11 mouse cellular contexts compared by ENCODE assay signal in the genomic region with DNA sequence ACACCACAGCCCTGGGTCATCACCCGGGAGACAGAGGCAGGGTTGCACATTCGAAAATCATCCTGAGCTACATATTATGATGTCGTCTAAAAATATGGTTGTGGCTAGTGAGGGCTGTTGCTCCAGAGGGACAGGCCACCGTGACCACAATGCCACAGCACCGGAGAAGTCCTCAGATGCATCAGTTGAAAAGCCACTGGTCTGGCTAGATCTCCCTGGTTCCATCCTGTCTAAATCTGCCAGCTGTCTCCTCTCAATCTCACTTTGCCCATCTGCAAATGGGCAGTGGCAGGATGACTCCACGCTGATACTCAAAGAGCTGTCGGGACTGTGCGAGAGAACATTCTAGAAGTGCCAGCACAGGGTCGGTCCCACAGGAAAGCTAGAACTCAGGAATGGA. TPM values are rescaled to one million over a fixed set of nuclear protein-coding genes. Genes with fewer than 3 reads are reported as not detected.
A peak's percentile ranks its signal among the peaks of the same experiment; 100 is the strongest.
DNase-seq lines count a peak whose midpoint lies in the region; ATAC-seq and TF ChIP-seq lines count a peak whose summit lies in the region.
"Had no signal": no experiment of that assay in that cellular context is flagged by ENCODE, and none has a peak within 500 bp of the region (broad histone marks: within the 10 kb centered on the region; RNA-seq: fewer than 3 reads in every experiment).

No protein-coding gene starts in this region.

- WGBS in heart, embryonic 16.5 days: 63% methylated on average over 9 of the region's 9 CpGs
- 56% methylated on average over 9 of the region's 9 CpGs for WGBS in lung, postnatal 0 days
- 79% methylated on average over 9 of the region's 9 CpGs for WGBS in limb, embryonic 10.5 days
- 64% methylated on average over 9 of the region's 9 CpGs for WGBS in stomach, postnatal 0 days

- TF ChIP-seq EP300 in lung, postnatal 0 days (IDR thresholded peaks at IDR 0.05): no peak
- TF ChIP-seq EP300 in stomach, postnatal 0 days (optimal IDR thresholded peaks at IDR 0.05): no peak

- H3K9ac ChIP-seq in heart, embryonic 16.5 days (ENCODE audit: low read length): no peak overlapping the region
- H3K9ac ChIP-seq in lung, postnatal 0 days (replicated peaks; ENCODE audit: low read depth): no peak overlapping the region
- no peak overlapping the region for H3K9ac ChIP-seq in stomach, postnatal 0 days (ENCODE audit: low read length)

- no peak for DNase-seq in heart, adult 9 months (ENCODE audit: low spot score in 2 of 2)
- no peak for DNase-seq in lung, postnatal 0 days (ENCODE audit: low spot score)
- no peak for DNase-seq in lung, postnatal 4 days
- DNase-seq in limb, embryonic 10.5 days (ENCODE audit: low spot score): no peak
- no peak for DNase-seq in stomach, postnatal 0 days (ENCODE audit: low spot score)
- no peak for DNase-seq in left cerebral cortex, adult 11 months (ENCODE audit: low spot score)
- no peak for DNase-seq in cerebellum, adult 11-12 months
- DNase-seq: retina, postnatal 1 day had no signal

- H3K36me3 ChIP-seq in heart, embryonic 16.5 days (ENCODE audit: control insufficient read depth, insufficient read depth): no peaks in the 10 kb centered on the region
- no peaks in the 10 kb centered on the region for H3K36me3 ChIP-seq in lung, postnatal 0 days (ENCODE audit: insufficient read depth, low read length)
- peaks cover 27% of the 10 kb centered on the region for H3K36me3 ChIP-seq in limb, embryonic 10.5 days
- no peaks in the 10 kb centered on the region for H3K36me3 ChIP-seq in stomach, postnatal 0 days (ENCODE audit: control insufficient read depth, insufficient read depth, low read length)

- TF ChIP-seq CTCF in lung, postnatal 0 days (IDR thresholded peaks at IDR 0.05): no peak
- TF ChIP-seq CTCF in stomach, postnatal 0 days (IDR thresholded peaks at IDR 0.05; ENCODE audit: low read depth): no peak

- H3K27ac ChIP-seq in heart, embryonic 16.5 days (ENCODE audit: low read length): no peak overlapping the region
- no peak overlapping the region for H3K27ac ChIP-seq in lung, postnatal 0 days (ENCODE audit: low read length)
- peak overlapping the region; percentile 94 for H3K27ac ChIP-seq in limb, embryonic 10.5 days
- H3K27ac ChIP-seq in stomach, postnatal 0 days (replicated peaks): no peak overlapping the region
- H3K27ac ChIP-seq: heart, embryonic 10.5 days had no signal

- H3K4me3 ChIP-seq in heart, embryonic 16.5 days (ENCODE audit: low read length): no peak overlapping the region
- H3K4me3 ChIP-seq in lung, postnatal 0 days (ENCODE audit: low read depth, low read length): peak overlapping the region; percentile 33; the same call in 1 of the 2 replicates
- H3K4me3 ChIP-seq in limb, embryonic 10.5 days: peak overlapping the region; percentile 73
- peak overlapping the region; percentile 40 for H3K4me3 ChIP-seq in stomach, postnatal 0 days (ENCODE audit: low read depth, low read length)

- no peak for ATAC-seq in heart, embryonic 16.5 days (replicated peaks; ENCODE audit: extremely low read depth, insufficient read depth, low FRiP score)
- ATAC-seq in lung, postnatal 0 days: no peak
- no peak for ATAC-seq in stomach, postnatal 0 days (ENCODE audit: low FRiP score, low TSS enrichment)
- ATAC-seq: forebrain, embryonic 14.5 days had no signal

- H3K4me2 ChIP-seq in heart, embryonic 16.5 days (ENCODE audit: low read depth, low read length): peak overlapping the region; percentile 0; the same call in 1 of the 2 replicates
- H3K4me2 ChIP-seq in lung, postnatal 0 days (replicated peaks; ENCODE audit: low read depth, low read length): peak overlapping the region; percentile 46
- H3K4me2 ChIP-seq in stomach, postnatal 0 days (replicated peaks; ENCODE audit: low read depth): peak overlapping the region; percentile 45

- no peaks in the 10 kb centered on the region for H3K9me3 ChIP-seq in heart, embryonic 16.5 days (replicated peaks; ENCODE audit: control insufficient read depth, low read length)
- no peaks in the 10 kb centered on the region for H3K9me3 ChIP-seq in lung, postnatal 0 days (ENCODE audit: low read length)
- no peaks in the 10 kb centered on the region for H3K9me3 ChIP-seq in limb, embryonic 10.5 days (replicated peaks)
- no peaks in the 10 kb centered on the region for H3K9me3 ChIP-seq in stomach, postnatal 0 days (ENCODE audit: control insufficient read depth, low read length)
- H3K9me3 ChIP-seq: heart, embryonic 10.5 days had no signal

- peaks cover 12% of the 10 kb centered on the region for H3K4me1 ChIP-seq in heart, embryonic 16.5 days (ENCODE audit: control insufficient read depth, insufficient read depth, low read length)
- H3K4me1 ChIP-seq in lung, postnatal 0 days (ENCODE audit: insufficient read depth, low read depth, low read length): 0 out of 2 replicates have a peak, but pooled peaks cover 8% of the 10 kb centered on the region
- peaks cover 85% of the 10 kb centered on the region for H3K4me1 ChIP-seq in limb, embryonic 10.5 days
- no peaks in the 10 kb centered on the region for H3K4me1 ChIP-seq in stomach, postnatal 0 days (replicated peaks; ENCODE audit: control insufficient read depth, insufficient read depth)

- H3K27me3 ChIP-seq in heart, embryonic 16.5 days (ENCODE audit: control insufficient read depth, insufficient read depth, low read length): peaks cover 12% of the 10 kb centered on the region
- no peaks in the 10 kb centered on the region for H3K27me3 ChIP-seq in lung, postnatal 0 days (replicated peaks; ENCODE audit: insufficient read depth, low read length)
- H3K27me3 ChIP-seq in limb, embryonic 10.5 days (ENCODE audit: low read depth, poor library complexity, severe bottlenecking): no peaks in the 10 kb centered on the region
- H3K27me3 ChIP-seq in stomach, postnatal 0 days (ENCODE audit: control insufficient read depth, insufficient read depth, low read length): no peaks in the 10 kb centered on the region; the same call in 1 of the 2 replicates

RNA-seq across cellular contexts. Expression of gene Tmem119, which starts 1.8 kb away (rescaled TPM):
- polyA plus RNA-seq in heart, embryonic 16.5 days (2015; fragmentation: Nextera tagmentation; extraction: Ambion mirVana): 22.4 and 22.5 TPM in 2 replicates
- 107 and 110 TPM in 2 replicates for polyA plus RNA-seq in lung, postnatal 0 days (2015; fragmentation: Nextera tagmentation; extraction: Ambion mirVana)
- 159 and 218 TPM in 2 replicates for polyA plus RNA-seq in limb, embryonic 10.5 days (2016; fragmentation: Nextera tagmentation; extraction: Ambion mirVana)
- polyA plus RNA-seq in stomach, postnatal 0 days (2015; fragmentation: Nextera tagmentation; extraction: Ambion mirVana): 35.3 and 36.6 TPM in 2 replicates

RNA-seq across cellular contexts. Expression of gene Iscu, which starts 26.0 kb away (rescaled TPM):
- 118 and 136 TPM in 2 replicates for polyA plus RNA-seq in heart, embryonic 16.5 days (2015; fragmentation: Nextera tagmentation; extraction: Ambion mirVana)
- polyA plus RNA-seq in lung, postnatal 0 days (2015; fragmentation: Nextera tagmentation; extraction: Ambion mirVana): 197 and 225 TPM in 2 replicates
- 106 and 112 TPM in 2 replicates for polyA plus RNA-seq in limb, embryonic 10.5 days (2016; fragmentation: Nextera tagmentation; extraction: Ambion mirVana)
- 154 and 166 TPM in 2 replicates for polyA plus RNA-seq in stomach, postnatal 0 days (2015; fragmentation: Nextera tagmentation; extraction: Ambion mirVana)

RNA-seq across cellular contexts. Expression of gene Sart3, which starts 26.2 kb away (rescaled TPM):
- polyA plus RNA-seq in heart, embryonic 16.5 days (2015; fragmentation: Nextera tagmentation; extraction: Ambion mirVana): 31.6 TPM in 2 replicates
- polyA plus RNA-seq in lung, postnatal 0 days (2015; fragmentation: Nextera tagmentation; extraction: Ambion mirVana): 12.8 and 16.9 TPM in 2 replicates
- polyA plus RNA-seq in limb, embryonic 10.5 days (2016; fragmentation: Nextera tagmentation; extraction: Ambion mirVana): 90.9 and 100 TPM in 2 replicates
- 10.4 and 11.2 TPM in 2 replicates for polyA plus RNA-seq in stomach, postnatal 0 days (2015; fragmentation: Nextera tagmentation; extraction: Ambion mirVana)

RNA-seq across cellular contexts. Expression of gene Selplg, which starts 33.9 kb away (rescaled TPM):
- 10.1 and 29.8 TPM in 2 replicates for polyA plus RNA-seq in heart, embryonic 16.5 days (2015; fragmentation: Nextera tagmentation; extraction: Ambion mirVana)
- polyA plus RNA-seq in lung, postnatal 0 days (2015; fragmentation: Nextera tagmentation; extraction: Ambion mirVana): 14.6 and 15.1 TPM in 2 replicates
- polyA plus RNA-seq in limb, embryonic 10.5 days (2016; fragmentation: Nextera tagmentation; extraction: Ambion mirVana): 0.60 and 0.80 TPM in 2 replicates
- 2.0 and 2.6 TPM in 2 replicates for polyA plus RNA-seq in stomach, postnatal 0 days (2015; fragmentation: Nextera tagmentation; extraction: Ambion mirVana)
